ENCODE assay signal across 8 mouse cellular contexts in genomic region chr3:62507206-62507647, GRCm38 (mm10). TPM values are rescaled to one million over a fixed set of nuclear protein-coding genes. Genes with fewer than 3 reads are reported as not detected.
DNase-seq lines count a peak whose midpoint lies in the region; ATAC-seq and TF ChIP-seq lines count a peak whose summit lies in the region.

No protein-coding gene starts in this region.

- peak overlapping the region; percentile 88; the same call in 1 of the 2 replicates for H3K9ac ChIP-seq in heart, embryonic 11.5 days (ENCODE audit: low read depth, low read length)
- H3K9ac ChIP-seq in forebrain, embryonic 13.5 days, result 0 out of 2 replicates have a peak overlapping the region, but pooled peaks have one; percentile 91
- H3K9ac ChIP-seq in liver, embryonic 13.5 days, result peak overlapping the region; percentile 88

- no peaks in the 10 kb centered on the region for H3K36me3 ChIP-seq in heart, embryonic 11.5 days (ENCODE audit: control insufficient read depth, insufficient read depth, low read length)
- no peaks in the 10 kb centered on the region for H3K36me3 ChIP-seq in C2C12 (ENCODE audit: control insufficient read depth, insufficient read depth)
- no peaks in the 10 kb centered on the region for H3K36me3 ChIP-seq in forebrain, embryonic 13.5 days (ENCODE audit: poor library complexity, severe bottlenecking)
- H3K36me3 ChIP-seq in liver, embryonic 13.5 days, result no peaks in the 10 kb centered on the region

- no peak overlapping the region for H3ac ChIP-seq in C2C12 (ENCODE audit: control insufficient read depth, insufficient read length, low read depth)

- WGBS in heart, embryonic 11.5 days (ENCODE audit: insufficient replicate concordance), result 42% methylated on average over 5 of the region's 5 CpGs
- WGBS in forebrain, embryonic 13.5 days, result 34% methylated on average over 5 of the region's 5 CpGs
- 39% methylated on average over 5 of the region's 5 CpGs for WGBS in liver, embryonic 13.5 days (ENCODE audit: insufficient replicate concordance)

- ATAC-seq in heart, embryonic 11.5 days (replicated peaks; ENCODE audit: insufficient number of reproducible peaks, low FRiP score, low TSS enrichment), result no peak
- ATAC-seq in forebrain, embryonic 13.5 days, result no peak; the same call in 1 of the 2 replicates
- no peak; the same call in 1 of the 2 replicates for ATAC-seq in liver, embryonic 13.5 days (ENCODE audit: low read depth)
- ATAC-seq in cerebellum, adult (ENCODE audit: insufficient number of reproducible peaks, low FRiP score, low TSS enrichment), result no peak

- peaks cover 31% of the 10 kb centered on the region for H3K79me2 ChIP-seq in C2C12 (ENCODE audit: control insufficient read depth, insufficient read depth)

- no peak for DNase-seq in heart, postnatal 4 days
- no peak for DNase-seq in liver, embryonic 13.5 days
- no peak for DNase-seq in right cerebral cortex, postnatal 10 days (ENCODE audit: low spot score in 2 of 2)
- no peak for DNase-seq in adrenal gland, postnatal 25 days

- TF ChIP-seq CTCF in C2C12 (IDR thresholded peaks at IDR 0.05; ENCODE audit: control insufficient read depth, insufficient read depth, insufficient read length), result no peak

- peak overlapping the region; percentile 68 for H3K4me2 ChIP-seq in heart, embryonic 11.5 days
- peak overlapping the region; percentile 72 for H3K4me2 ChIP-seq in forebrain, embryonic 13.5 days
- H3K4me2 ChIP-seq in liver, embryonic 13.5 days, result peak overlapping the region; percentile 72

- peaks cover 29% of the 10 kb centered on the region for H3K79me3 ChIP-seq in C2C12 (ENCODE audit: low read depth)

- no peaks in the 10 kb centered on the region for H3K9me3 ChIP-seq in heart, embryonic 11.5 days (replicated peaks; ENCODE audit: control insufficient read depth, low read length)
- H3K9me3 ChIP-seq in forebrain, embryonic 13.5 days (replicated peaks), result no peaks in the 10 kb centered on the region
- H3K9me3 ChIP-seq in liver, embryonic 13.5 days (replicated peaks), result no peaks in the 10 kb centered on the region

- H3K4me3 ChIP-seq in heart, embryonic 11.5 days (ENCODE audit: low read depth, low read length), result peak overlapping the region; percentile 89
- peak overlapping the region; percentile 67 for H3K4me3 ChIP-seq in C2C12 (ENCODE audit: insufficient read depth, poor library complexity, severe bottlenecking)
- H3K4me3 ChIP-seq in forebrain, embryonic 13.5 days, result peak overlapping the region; percentile 89
- peak overlapping the region; percentile 92 for H3K4me3 ChIP-seq in liver, embryonic 13.5 days (replicated peaks)

- no peaks in the 10 kb centered on the region for H3K27me3 ChIP-seq in heart, embryonic 11.5 days (ENCODE audit: control insufficient read depth, insufficient read depth, low read length)
- H3K27me3 ChIP-seq in C2C12 (ENCODE audit: control insufficient read depth, insufficient read depth, insufficient read length), result no peaks in the 10 kb centered on the region
- H3K27me3 ChIP-seq in forebrain, embryonic 13.5 days, result peaks cover 3% of the 10 kb centered on the region; the same call in 1 of the 2 replicates
- no peaks in the 10 kb centered on the region for H3K27me3 ChIP-seq in liver, embryonic 13.5 days

- no peak overlapping the region for H3K27ac ChIP-seq in heart, embryonic 11.5 days (ENCODE audit: low read depth, low read length)
- no peak overlapping the region for H3K27ac ChIP-seq in forebrain, embryonic 13.5 days
- no peak overlapping the region for H3K27ac ChIP-seq in liver, embryonic 13.5 days

- peaks cover 6% of the 10 kb centered on the region for H3K4me1 ChIP-seq in heart, embryonic 11.5 days (ENCODE audit: control insufficient read depth, insufficient read depth, low read length)
- H3K4me1 ChIP-seq in forebrain, embryonic 13.5 days, result peaks cover 16% of the 10 kb centered on the region
- peaks cover 19% of the 10 kb centered on the region for H3K4me1 ChIP-seq in liver, embryonic 13.5 days (replicated peaks)

TF ChIP-seq in C2C12, 6 proteins besides CTCF, POLR2A, EP300 and RAD21:
- no peak for TF ChIP-seq MYOG (IDR thresholded peaks at IDR 0.05; ENCODE audit: control insufficient read depth, extremely low read depth, insufficient read length)
- TF ChIP-seq MAX (IDR thresholded peaks at IDR 0.05), result no peak
- TF ChIP-seq FOSL1 (IDR thresholded peaks at IDR 0.05; ENCODE audit: insufficient read depth, low read length, poor library complexity, severe bottlenecking), result no peak
- no peak for TF ChIP-seq CEBPB (IDR thresholded peaks at IDR 0.05; ENCODE audit: low read depth)
- TF ChIP-seq USF1 (IDR thresholded peaks at IDR 0.05; ENCODE audit: low read depth), result no peak
- TF ChIP-seq MYOD1 (IDR thresholded peaks at IDR 0.05; ENCODE audit: control insufficient read depth, insufficient read length, low read depth), result no peak

RNA-seq across cellular contexts. Expression of gene Dhx36, which starts 0.4 kb away (rescaled TPM):
- polyA plus RNA-seq in heart, embryonic 11.5 days (2014; fragmentation: Nextera tagmentation; extraction: Ambion mirVana), result 27.0 and 27.7 TPM in 2 replicates
- total RNA-seq in heart, postnatal 4 days (2021), result 10 to 100 TPM; 29.1 to 30.4 TPM
- 6.7 TPM for polyA plus RNA-seq in C2C12 (2012; fragmentation: generic; extraction: Trizol)
- 46.1 and 47.1 TPM in 2 replicates for polyA plus RNA-seq in forebrain, embryonic 13.5 days (2015; fragmentation: Nextera tagmentation; extraction: Ambion mirVana)
- polyA plus RNA-seq in liver, embryonic 13.5 days (2015; fragmentation: Nextera tagmentation; extraction: Ambion mirVana), result 12.4 and 13.7 TPM in 2 replicates
- total RNA-seq in adrenal gland, postnatal 25 days (2021), result 36.9 and 39.6 TPM in 2 replicates
